Mouse (Mus musculus): ENCODE measurements around the gene Sgip1. TPM values are rescaled to one million over a fixed set of nuclear protein-coding genes. Genes with fewer than 3 reads are reported as not detected.

The Sgip1 gene
- polyA plus RNA-seq, 1 experiment from 2014 or later, result 1.2 TPM

DNA sequence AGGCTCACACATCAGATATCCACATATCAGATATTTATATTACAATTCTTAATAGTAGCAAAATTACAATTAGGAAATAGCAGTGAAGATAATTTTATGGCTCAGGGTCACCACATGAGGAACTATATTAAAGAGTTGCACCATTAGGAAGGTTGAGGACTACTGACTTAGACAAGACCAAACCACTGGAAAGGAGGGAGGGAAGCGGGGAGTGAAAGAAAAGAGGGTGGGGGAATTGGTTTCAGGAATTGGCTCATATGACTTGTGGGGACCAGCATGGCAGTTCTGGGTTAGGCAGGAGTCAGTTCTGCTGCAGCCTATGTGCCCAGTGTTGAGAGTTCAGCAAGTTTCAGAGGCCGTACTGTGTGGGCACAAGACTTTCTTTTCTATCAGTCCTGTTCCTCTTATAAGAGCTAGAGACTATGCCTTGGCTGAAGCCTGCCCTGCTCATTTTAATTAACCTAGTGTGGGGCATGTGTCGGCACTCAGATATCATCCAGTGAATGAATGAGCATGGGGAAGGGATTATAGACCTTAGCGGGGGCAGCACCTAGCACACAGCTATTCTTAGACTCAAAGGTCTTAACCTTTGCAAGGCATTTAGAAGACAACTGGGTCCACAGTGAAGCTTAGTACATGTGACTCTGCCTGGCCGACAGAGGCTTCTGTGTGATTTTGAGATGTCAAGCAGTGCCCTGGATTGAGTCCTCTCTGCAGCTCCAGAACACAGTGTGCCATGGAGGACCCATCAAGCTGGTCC lies 30.7 kb downstream of the Sgip1 start:
- 67% methylated on average over 5 of the region's 5 CpGs for WGBS
- H3K27me3 ChIP-seq (ENCODE audit: control insufficient read depth, insufficient read depth, low read length), result no peaks in the 10 kb centered on the region
- H3K36me3 ChIP-seq (ENCODE audit: control insufficient read depth, insufficient read depth), result no peaks in the 10 kb centered on the region
- H3K27ac ChIP-seq (ENCODE audit: low read length), result no peak overlapping the region
- no peak overlapping the region for H3K4me3 ChIP-seq (ENCODE audit: low read length)
- H3K9ac ChIP-seq (ENCODE audit: low read length), result no peak overlapping the region
- H3K4me1 ChIP-seq (ENCODE audit: control insufficient read depth, insufficient read depth, low read length), result no peaks in the 10 kb centered on the region
- H3K4me2 ChIP-seq (ENCODE audit: low read depth, low read length), result no peak overlapping the region
- no peaks in the 10 kb centered on the region for H3K9me3 ChIP-seq (replicated peaks; ENCODE audit: control insufficient read depth, low read length)
- ATAC-seq (replicated peaks; ENCODE audit: extremely low read depth, insufficient read depth, low FRiP score), result no peak

DNA sequence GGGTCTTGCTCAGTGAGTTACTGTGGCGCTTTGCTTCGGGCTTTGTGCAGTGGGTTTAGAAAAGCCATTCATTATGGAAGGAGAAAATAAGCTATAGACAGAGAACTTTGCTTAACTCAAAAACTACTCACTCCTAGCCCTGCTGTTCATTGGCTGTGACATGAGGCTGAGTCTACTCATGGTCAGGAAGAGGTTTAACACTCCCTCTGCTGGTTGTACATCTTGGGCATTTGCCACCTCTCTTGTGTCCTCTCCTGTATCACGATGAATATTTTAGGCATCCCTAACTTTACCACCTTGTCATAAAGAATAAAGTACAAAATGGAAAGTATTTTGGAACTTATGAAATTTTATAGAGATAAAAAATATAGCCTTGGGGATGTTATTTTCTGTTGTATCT lies 32.1 kb downstream of the Sgip1 start:
- WGBS, result 94% methylated on average over 3 of the region's 3 CpGs
- no peaks in the 10 kb centered on the region for H3K4me1 ChIP-seq (ENCODE audit: control insufficient read depth, insufficient read depth, low read length)
- ATAC-seq (replicated peaks; ENCODE audit: extremely low read depth, insufficient read depth, low FRiP score), result no peak

GRCm38 (mm10) chr4:102773841-102774240 lies 32.7 kb downstream of the Sgip1 start:
- H3K4me2 ChIP-seq (ENCODE audit: low read depth, low read length), result no peak overlapping the region
- WGBS, result 80% methylated on average over 1 of the region's 1 CpGs

More for the DNA sequence above, 32.1 kb downstream of the Sgip1 start:
- Histone ChIP-seq H3K36me3 (ENCODE audit: control insufficient read depth, insufficient read depth) (no peaks in the 10 kb centered on the region), H3K4me2 (ENCODE audit: low read depth, low read length) (no peak overlapping the region), H3K9ac (ENCODE audit: low read length) (no peak overlapping the region), H3K4me3 (ENCODE audit: low read length) (no peak overlapping the region), H3K27me3 (ENCODE audit: control insufficient read depth, insufficient read depth, low read length) (no peaks in the 10 kb centered on the region), H3K27ac (ENCODE audit: low read length) (no peak overlapping the region), H3K9me3 (replicated peaks; ENCODE audit: control insufficient read depth, low read length) (no peaks in the 10 kb centered on the region)

DNA sequence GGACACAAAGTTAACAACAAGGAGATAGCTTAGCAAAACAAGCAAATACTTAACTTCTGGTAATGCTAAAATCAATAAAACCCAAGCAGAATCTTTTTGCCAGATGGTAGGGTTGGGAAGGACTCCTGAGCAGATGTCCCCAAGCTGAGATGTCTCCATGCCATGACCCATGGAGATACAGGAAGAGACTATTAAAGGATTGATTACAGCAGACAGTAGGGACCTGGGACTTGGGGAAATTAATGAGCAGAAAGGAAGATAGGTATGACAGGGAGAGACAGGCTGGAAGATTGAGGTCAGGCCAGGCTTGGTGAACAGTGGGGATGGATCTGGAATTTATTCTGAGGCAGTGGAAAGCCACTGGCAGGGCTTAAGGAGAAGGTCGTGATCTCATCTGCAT lies 33.5 kb downstream of the Sgip1 start:
- Histone ChIP-seq H3K4me2 (ENCODE audit: low read depth, low read length) (no peak overlapping the region), H3K27me3 (ENCODE audit: control insufficient read depth, insufficient read depth, low read length) (no peaks in the 10 kb centered on the region), H3K4me1 (ENCODE audit: control insufficient read depth, insufficient read depth, low read length) (no peaks in the 10 kb centered on the region), H3K36me3 (ENCODE audit: control insufficient read depth, insufficient read depth) (no peaks in the 10 kb centered on the region), H3K4me3 (ENCODE audit: low read length) (no peak overlapping the region), H3K9me3 (replicated peaks; ENCODE audit: control insufficient read depth, low read length) (no peaks in the 10 kb centered on the region), H3K27ac (ENCODE audit: low read length) (no peak overlapping the region), H3K9ac (ENCODE audit: low read length) (no peak overlapping the region)
- WGBS, result 55% methylated on average over 1 of the region's 1 CpGs
- ATAC-seq (replicated peaks; ENCODE audit: extremely low read depth, insufficient read depth, low FRiP score), result no peak

More at GRCm38 (mm10) chr4:102773841-102774240, 32.7 kb downstream of the Sgip1 start:
- Histone ChIP-seq H3K4me3 (ENCODE audit: low read length) (no peak overlapping the region), H3K27ac (ENCODE audit: low read length) (no peak overlapping the region), H3K36me3 (ENCODE audit: control insufficient read depth, insufficient read depth) (no peaks in the 10 kb centered on the region), H3K9ac (ENCODE audit: low read length) (no peak overlapping the region), H3K9me3 (replicated peaks; ENCODE audit: control insufficient read depth, low read length) (no peaks in the 10 kb centered on the region), H3K27me3 (ENCODE audit: control insufficient read depth, insufficient read depth, low read length) (no peaks in the 10 kb centered on the region), H3K4me1 (ENCODE audit: control insufficient read depth, insufficient read depth, low read length) (no peaks in the 10 kb centered on the region)
- no peak for ATAC-seq (replicated peaks; ENCODE audit: extremely low read depth, insufficient read depth, low FRiP score)

DNA sequence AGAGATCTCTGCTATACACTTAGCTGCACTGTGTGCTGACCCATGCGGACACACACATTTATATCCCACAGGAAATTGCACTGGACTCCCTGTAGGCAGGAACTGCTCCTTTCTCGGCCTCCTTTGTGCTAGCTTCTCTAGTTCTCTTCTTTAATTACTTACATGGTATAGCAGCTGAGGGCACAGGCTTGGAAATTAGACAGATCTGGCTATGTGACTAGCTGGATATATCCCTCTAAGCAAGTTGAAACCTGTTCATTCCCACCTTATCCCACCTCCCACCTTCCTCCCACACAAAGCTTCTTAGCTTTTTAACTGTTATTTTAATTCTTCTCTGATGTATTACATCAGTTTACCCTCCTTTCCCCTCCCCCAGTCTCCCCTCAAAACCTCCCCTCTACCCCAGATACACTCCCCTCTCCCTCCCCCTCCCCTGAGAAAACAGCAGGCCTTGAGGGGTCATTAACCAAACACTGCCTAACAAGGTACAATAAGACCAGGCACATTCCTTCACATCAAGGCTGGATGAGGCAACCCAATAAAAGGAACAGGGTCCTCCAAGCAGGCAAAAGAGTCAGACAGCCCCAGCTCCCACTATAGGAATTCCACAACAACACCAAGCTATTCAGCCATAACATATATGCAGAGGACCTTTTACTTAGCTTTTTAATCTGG lies 34.6 kb downstream of the Sgip1 start:
- H3K4me1 ChIP-seq (ENCODE audit: control insufficient read depth, insufficient read depth, low read length), result no peaks in the 10 kb centered on the region
- no peaks in the 10 kb centered on the region for H3K9me3 ChIP-seq (replicated peaks; ENCODE audit: control insufficient read depth, low read length)
- H3K36me3 ChIP-seq (ENCODE audit: control insufficient read depth, insufficient read depth), result no peaks in the 10 kb centered on the region
- H3K4me3 ChIP-seq (ENCODE audit: low read length), result no peak overlapping the region
- no peak overlapping the region for H3K27ac ChIP-seq (ENCODE audit: low read length)
- 70% methylated on average over 2 of the region's 2 CpGs for WGBS
- ATAC-seq (replicated peaks; ENCODE audit: extremely low read depth, insufficient read depth, low FRiP score), result no peak
- H3K4me2 ChIP-seq (ENCODE audit: low read depth, low read length), result no peak overlapping the region
- H3K27me3 ChIP-seq (ENCODE audit: control insufficient read depth, insufficient read depth, low read length), result no peaks in the 10 kb centered on the region
- H3K9ac ChIP-seq (ENCODE audit: low read length), result no peak overlapping the region

DNA sequence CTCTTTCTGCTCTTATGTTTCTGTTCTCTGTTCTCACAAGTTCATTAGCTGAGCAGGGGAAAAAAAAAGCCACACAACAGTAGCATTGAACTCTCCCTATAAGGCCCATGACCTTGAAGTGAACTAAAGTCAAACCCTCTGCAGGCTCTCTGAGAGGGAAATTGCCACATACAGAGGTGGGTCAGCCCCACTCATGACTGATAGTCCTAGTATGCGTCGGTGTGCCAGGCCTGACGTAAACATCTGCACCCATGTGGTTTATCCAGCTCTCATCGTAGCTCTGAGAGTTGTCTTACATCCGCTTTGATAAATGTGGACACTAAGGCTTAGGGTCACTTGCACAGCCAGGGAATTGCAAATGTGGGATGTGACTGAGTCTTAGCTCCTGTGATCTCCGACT lies 38.8 kb downstream of the Sgip1 start:
- Histone ChIP-seq H3K4me3 (ENCODE audit: low read length) (no peak overlapping the region), H3K4me2 (ENCODE audit: low read depth, low read length) (no peak overlapping the region), H3K9ac (ENCODE audit: low read length) (no peak overlapping the region), H3K9me3 (replicated peaks; ENCODE audit: control insufficient read depth, low read length) (no peaks in the 10 kb centered on the region), H3K36me3 (ENCODE audit: control insufficient read depth, insufficient read depth) (no peaks in the 10 kb centered on the region), H3K4me1 (ENCODE audit: control insufficient read depth, insufficient read depth, low read length) (no peaks in the 10 kb centered on the region), H3K27me3 (ENCODE audit: control insufficient read depth, insufficient read depth, low read length) (no peaks in the 10 kb centered on the region), H3K27ac (ENCODE audit: low read length) (no peak overlapping the region)
- no peak for ATAC-seq (replicated peaks; ENCODE audit: extremely low read depth, insufficient read depth, low FRiP score)
- 67% methylated on average over 6 of the region's 6 CpGs for WGBS

GRCm38 (mm10) chr4:102783063-102783748 lies 42.1 kb downstream of the Sgip1 start:
- Histone ChIP-seq H3K9me3 (replicated peaks; ENCODE audit: control insufficient read depth, low read length) (no peaks in the 10 kb centered on the region), H3K4me1 (ENCODE audit: control insufficient read depth, insufficient read depth, low read length) (no peaks in the 10 kb centered on the region), H3K36me3 (ENCODE audit: control insufficient read depth, insufficient read depth) (no peaks in the 10 kb centered on the region), H3K4me2 (ENCODE audit: low read depth, low read length) (no peak overlapping the region), H3K4me3 (ENCODE audit: low read length) (no peak overlapping the region), H3K9ac (ENCODE audit: low read length) (no peak overlapping the region), H3K27ac (ENCODE audit: low read length) (no peak overlapping the region), H3K27me3 (ENCODE audit: control insufficient read depth, insufficient read depth, low read length) (no peaks in the 10 kb centered on the region)
- ATAC-seq (replicated peaks; ENCODE audit: extremely low read depth, insufficient read depth, low FRiP score), result no peak
- WGBS, result 56% methylated on average over 7 of the region's 7 CpGs

GRCm38 (mm10) chr4:102785158-102785557 lies 44.1 kb downstream of the Sgip1 start:
- ATAC-seq (replicated peaks; ENCODE audit: extremely low read depth, insufficient read depth, low FRiP score), result no peak
- no peak overlapping the region for H3K27ac ChIP-seq (ENCODE audit: low read length)
- no peak overlapping the region for H3K9ac ChIP-seq (ENCODE audit: low read length)
- H3K4me1 ChIP-seq (ENCODE audit: control insufficient read depth, insufficient read depth, low read length), result no peaks in the 10 kb centered on the region
- no peaks in the 10 kb centered on the region for H3K9me3 ChIP-seq (replicated peaks; ENCODE audit: control insufficient read depth, low read length)
- no peaks in the 10 kb centered on the region for H3K36me3 ChIP-seq (ENCODE audit: control insufficient read depth, insufficient read depth)
- no peak overlapping the region for H3K4me3 ChIP-seq (ENCODE audit: low read length)
- no peak overlapping the region for H3K4me2 ChIP-seq (ENCODE audit: low read depth, low read length)
- 74% methylated on average over 4 of the region's 4 CpGs for WGBS
- no peaks in the 10 kb centered on the region for H3K27me3 ChIP-seq (ENCODE audit: control insufficient read depth, insufficient read depth, low read length)

Data from heart, embryonic 16.5 days (tissue).